11 mouse cellular contexts compared by ENCODE assay signal in genomic region chr6:54099659-54100058, GRCm38 (mm10).
DNase-seq lines count a peak whose midpoint lies in the region; ATAC-seq and TF ChIP-seq lines count a peak whose summit lies in the region.
"Had no signal": no experiment of that assay in that cellular context is flagged by ENCODE, and none has a peak within 500 bp of the region (broad histone marks: within the 10 kb centered on the region; RNA-seq: fewer than 3 reads in every experiment).

No protein-coding gene starts in this region.

- no peak for ATAC-seq in heart, embryonic 11.5 days (replicated peaks; ENCODE audit: insufficient number of reproducible peaks, low FRiP score, low TSS enrichment)
- 0 out of 2 replicates have a peak, but pooled peaks have one; percentile 60 for ATAC-seq in stomach, embryonic 16.5 days (ENCODE audit: insufficient read depth, low FRiP score)

- H3K9me3 ChIP-seq in heart, embryonic 11.5 days (replicated peaks; ENCODE audit: control insufficient read depth, low read length): no peaks in the 10 kb centered on the region
- no peaks in the 10 kb centered on the region for H3K9me3 ChIP-seq in stomach, embryonic 16.5 days (replicated peaks; ENCODE audit: control insufficient read depth, low read length)
- H3K9me3 ChIP-seq: embryonic facial prominence, embryonic 15.5 days; hindbrain, embryonic 15.5 days; midbrain, embryonic 10.5 days had no signal

- H3K79me2 ChIP-seq in heart, adult 2 months (replicated peaks; ENCODE audit: control insufficient read depth, insufficient read depth, low read length): no peaks in the 10 kb centered on the region

- peaks cover 9% of the 10 kb centered on the region for H3K4me1 ChIP-seq in heart, adult 2 months (ENCODE audit: control insufficient read depth, insufficient read depth, low read length)
- peaks cover 17% of the 10 kb centered on the region for H3K4me1 ChIP-seq in heart, embryonic 11.5 days (ENCODE audit: control insufficient read depth, insufficient read depth, low read length)
- peaks cover 6% of the 10 kb centered on the region; the same call in 1 of the 2 replicates for H3K4me1 ChIP-seq in stomach, embryonic 16.5 days (ENCODE audit: control insufficient read depth, insufficient read depth, low read length)
- H3K4me1 ChIP-seq: embryonic facial prominence, embryonic 15.5 days had no signal

- DNase-seq in heart, adult 2 months: peak; percentile 42 to 52
- peak; percentile 59 for DNase-seq in testis, postnatal 10 days (ENCODE audit: low spot score)
- no peak for DNase-seq in testis, postnatal 14 days (ENCODE audit: low spot score)
- peak; percentile 80 to 82 for DNase-seq in kidney, postnatal 25 days
- DNase-seq in layer of hippocampus, postnatal 25 days (ENCODE audit: extremely low spot score in 1 of 2, low spot score in 1 of 2): no peak
- DNase-seq in layer of hippocampus, postnatal 14 days (ENCODE audit: low spot score in 2 of 2): no peak

- TF ChIP-seq EP300 in heart, adult 2 months (IDR thresholded peaks at IDR 0.05; ENCODE audit: insufficient read depth, low read depth, low read length): no peak

- TF ChIP-seq POLR2A in heart, adult 2 months (IDR thresholded peaks at IDR 0.05; ENCODE audit: insufficient read depth, low read depth, low read length): no peak

- H3K36me3 ChIP-seq in heart, adult 2 months (ENCODE audit: control insufficient read depth, insufficient read depth, low read length): no peaks in the 10 kb centered on the region
- H3K36me3 ChIP-seq in heart, embryonic 11.5 days (ENCODE audit: control insufficient read depth, insufficient read depth, low read length): no peaks in the 10 kb centered on the region
- H3K36me3 ChIP-seq in stomach, embryonic 16.5 days (ENCODE audit: control insufficient read depth, insufficient read depth, low read length): no peaks in the 10 kb centered on the region
- H3K36me3 ChIP-seq: embryonic facial prominence, embryonic 15.5 days; hindbrain, embryonic 15.5 days; midbrain, embryonic 10.5 days had no signal

- H3K27ac ChIP-seq in heart, adult 2 months: no peak overlapping the region
- no peak overlapping the region for H3K27ac ChIP-seq in heart, embryonic 11.5 days (ENCODE audit: low read depth, low read length)
- no peak overlapping the region for H3K27ac ChIP-seq in stomach, embryonic 16.5 days (ENCODE audit: low read length)
- H3K27ac ChIP-seq: embryonic facial prominence, embryonic 15.5 days; hindbrain, embryonic 15.5 days; midbrain, embryonic 10.5 days had no signal

- H3K9ac ChIP-seq in heart, adult 2 months (ENCODE audit: low read depth, low read length): no peak overlapping the region
- H3K9ac ChIP-seq in heart, embryonic 11.5 days (ENCODE audit: low read depth, low read length): no peak overlapping the region
- H3K9ac ChIP-seq in stomach, embryonic 16.5 days (ENCODE audit: low read length): no peak overlapping the region
- H3K9ac ChIP-seq: embryonic facial prominence, embryonic 15.5 days; hindbrain, embryonic 15.5 days had no signal

- WGBS in heart, adult 2 months: 29% methylated on average over 6 of the region's 6 CpGs
- WGBS in heart, embryonic 11.5 days (ENCODE audit: insufficient replicate concordance): 49% methylated on average over 6 of the region's 6 CpGs
- 27% methylated on average over 6 of the region's 6 CpGs for WGBS in stomach, embryonic 16.5 days

- intact Hi-C loops in heart, adult 2 months (cut with DNase I): no loop called here

- H3K4me3 ChIP-seq in heart, adult 2 months: no peak overlapping the region
- H3K4me3 ChIP-seq in heart, embryonic 11.5 days (ENCODE audit: low read depth, low read length): no peak overlapping the region
- no peak overlapping the region for H3K4me3 ChIP-seq in stomach, embryonic 16.5 days (replicated peaks; ENCODE audit: low read length)
- H3K4me3 ChIP-seq: embryonic facial prominence, embryonic 15.5 days; hindbrain, embryonic 15.5 days; midbrain, embryonic 10.5 days had no signal

- no peaks in the 10 kb centered on the region for H3K27me3 ChIP-seq in heart, adult 2 months (ENCODE audit: control insufficient read depth, insufficient read depth, low read length)
- no peaks in the 10 kb centered on the region for H3K27me3 ChIP-seq in heart, embryonic 11.5 days (ENCODE audit: control insufficient read depth, insufficient read depth, low read length)
- H3K27me3 ChIP-seq in stomach, embryonic 16.5 days (ENCODE audit: control insufficient read depth, insufficient read depth, low read length): no peaks in the 10 kb centered on the region
- H3K27me3 ChIP-seq: embryonic facial prominence, embryonic 15.5 days; hindbrain, embryonic 15.5 days had no signal

- no peak for TF ChIP-seq CTCF in heart, adult 2 months (IDR thresholded peaks at IDR 0.05)

- no peak overlapping the region for H3K4me2 ChIP-seq in heart, embryonic 11.5 days
- H3K4me2 ChIP-seq in stomach, embryonic 16.5 days (ENCODE audit: low read depth, low read length): no peak overlapping the region
- H3K4me2 ChIP-seq: embryonic facial prominence, embryonic 15.5 days; hindbrain, embryonic 15.5 days had no signal

Comparison
In these comparisons a context has a peak if more than half of its experiments do, and no peak if none do; other contexts are left out.
1. DNase-seq: peak in heart, adult 2 months (2 of 2), testis, postnatal 10 days (single experiment) and kidney, postnatal 25 days (2 of 2); none in testis, postnatal 14 days (single experiment), layer of hippocampus, postnatal 25 days (0 of 2) and layer of hippocampus, postnatal 14 days (0 of 2).